Mouse (Mus musculus): ENCODE results near the gene Nol11. TPM values are rescaled to one million over a fixed set of nuclear protein-coding genes. Genes with fewer than 3 reads are reported as not detected.

Nol11 gene
- 55.6 and 63.5 TPM in 2 replicates for polyA plus RNA-seq (2015; fragmentation: Nextera tagmentation; extraction: Ambion mirVana)

GRCm38 (mm10) chr11:107188565-107189552, at the start of gene Nol11:
Gene Nol11 (minus strand): TSS chr11:107189381.
- H3K27me3 ChIP-seq: no peaks in the 10 kb centered on the region
- peak; percentile 98 for ATAC-seq
- WGBS: under 1% methylated on average over 62 of the region's 62 CpGs

GRCm38 (mm10) chr11:107238506-107238905, 49.3 kb upstream of the Nol11 start:
- Histone ChIP-seq H3K9ac (no peak overlapping the region), H3K36me3 (ENCODE audit: poor library complexity, severe bottlenecking) (0 out of 2 replicates have a peak, but pooled peaks cover 10% of the 10 kb centered on the region), H3K4me1 (peaks cover 4% of the 10 kb centered on the region; the same call in 1 of the 2 replicates), H3K9me3 (replicated peaks) (no peaks in the 10 kb centered on the region), H3K4me3 (no peak overlapping the region), H3K4me2 (no peak overlapping the region), H3K27ac (no peak overlapping the region), H3K27me3 (no peaks in the 10 kb centered on the region)
- no peak for ATAC-seq
- 94% methylated on average over 6 of the region's 6 CpGs for WGBS

More at GRCm38 (mm10) chr11:107188565-107189552, at the start of gene Nol11:
- H3K4me2 ChIP-seq: peak within 1 kb of the TSS; percentile 82
- H3K9ac ChIP-seq: peak within 1 kb of the TSS; percentile 92
- H3K9me3 ChIP-seq (replicated peaks): no peaks in the 10 kb centered on the region
- peak within 1 kb of the TSS; percentile 57; the same call in 1 of the 2 replicates for H3K27ac ChIP-seq
- peak within 1 kb of the TSS; percentile 83 for H3K4me3 ChIP-seq
- peaks cover 24% of the 10 kb centered on the region for H3K36me3 ChIP-seq (ENCODE audit: poor library complexity, severe bottlenecking)
- peaks cover 7% of the 10 kb centered on the region for H3K4me1 ChIP-seq

- H3K4me1 ChIP-seq: peaks cover 7% of the 10 kb centered on the region; the same call in 1 of the 2 replicates
- no peak for ATAC-seq
- no peak overlapping the region for H3K9ac ChIP-seq
- no peaks in the 10 kb centered on the region for H3K9me3 ChIP-seq (replicated peaks)
- no peak overlapping the region for H3K4me3 ChIP-seq
- 92% methylated on average over 4 of the region's 4 CpGs for WGBS
- H3K27me3 ChIP-seq: no peaks in the 10 kb centered on the region
- no peak overlapping the region for H3K27ac ChIP-seq
- H3K36me3 ChIP-seq (ENCODE audit: poor library complexity, severe bottlenecking): 0 out of 2 replicates have a peak, but pooled peaks cover 10% of the 10 kb centered on the region
- no peak overlapping the region for H3K4me2 ChIP-seq
These were observed 48.4 kb upstream of the Nol11 start for GRCm38 (mm10) chr11:107237532-107237931.

GRCm38 (mm10) chr11:107233252-107233890, 44.2 kb upstream of the Nol11 start:
- Histone ChIP-seq H3K4me2 (no peak overlapping the region), H3K36me3 (ENCODE audit: poor library complexity, severe bottlenecking) (peaks cover 21% of the 10 kb centered on the region), H3K4me3 (no peak overlapping the region), H3K27ac (no peak overlapping the region), H3K9me3 (replicated peaks) (0 out of 2 replicates have a peak, but pooled peaks cover 7% of the 10 kb centered on the region), H3K4me1 (peaks cover 27% of the 10 kb centered on the region), H3K27me3 (no peaks in the 10 kb centered on the region), H3K9ac (no peak overlapping the region)
- WGBS: 83% methylated on average over 5 of the region's 5 CpGs
- no peak for ATAC-seq

GRCm38 (mm10) chr11:107230128-107230527, 40.9 kb upstream of the Nol11 start:
- WGBS: 20% methylated on average over 10 of the region's 10 CpGs
- no peak overlapping the region for H3K9ac ChIP-seq
- H3K4me3 ChIP-seq: no peak overlapping the region
- peaks cover 37% of the 10 kb centered on the region for H3K36me3 ChIP-seq (ENCODE audit: poor library complexity, severe bottlenecking)
- H3K4me1 ChIP-seq: peaks cover 27% of the 10 kb centered on the region
- H3K4me2 ChIP-seq: 0 out of 2 replicates have a peak overlapping the region, but pooled peaks have one; percentile 4
- H3K9me3 ChIP-seq (replicated peaks): 0 out of 2 replicates have a peak, but pooled peaks cover 7% of the 10 kb centered on the region
- peak; percentile 90 for ATAC-seq
- no peaks in the 10 kb centered on the region for H3K27me3 ChIP-seq
- peak overlapping the region; percentile 59; the same call in 1 of the 2 replicates for H3K27ac ChIP-seq

GRCm38 (mm10) chr11:107226431-107226830, 37.2 kb upstream of the Nol11 start:
- Histone ChIP-seq H3K4me3 (no peak overlapping the region), H3K27ac (no peak overlapping the region), H3K36me3 (ENCODE audit: poor library complexity, severe bottlenecking) (peaks cover 23% of the 10 kb centered on the region), H3K27me3 (no peaks in the 10 kb centered on the region), H3K4me1 (peaks cover 34% of the 10 kb centered on the region), H3K4me2 (no peak overlapping the region), H3K9me3 (replicated peaks) (no peaks in the 10 kb centered on the region), H3K9ac (no peak overlapping the region)
- WGBS: 100% methylated on average over 1 of the region's 1 CpGs
- ATAC-seq: no peak

- H3K4me3 ChIP-seq: no peak overlapping the region
- peaks cover 22% of the 10 kb centered on the region for H3K36me3 ChIP-seq (ENCODE audit: poor library complexity, severe bottlenecking)
- H3K27me3 ChIP-seq: no peaks in the 10 kb centered on the region
- no peak for ATAC-seq
- no peaks in the 10 kb centered on the region for H3K9me3 ChIP-seq (replicated peaks)
- H3K4me2 ChIP-seq: no peak overlapping the region
- 97% methylated on average over 10 of the region's 10 CpGs for WGBS
- H3K4me1 ChIP-seq: peaks cover 34% of the 10 kb centered on the region
- no peak overlapping the region for H3K9ac ChIP-seq
- no peak overlapping the region for H3K27ac ChIP-seq
These were observed 36.8 kb upstream of the Nol11 start for GRCm38 (mm10) chr11:107226013-107226412.

- whole genome bisulfite sequencing: 93% methylated on average over 5 of the region's 5 CpGs
- H3K27me3 ChIP-seq: no peaks in the 10 kb centered on the region
- no peak overlapping the region for H3K4me3 ChIP-seq
- no peak overlapping the region for H3K27ac ChIP-seq
- ATAC-seq: no peak
- no peak overlapping the region for H3K4me2 ChIP-seq
- peaks cover 22% of the 10 kb centered on the region for H3K36me3 ChIP-seq (ENCODE audit: poor library complexity, severe bottlenecking)
- peaks cover 28% of the 10 kb centered on the region for H3K4me1 ChIP-seq
- H3K9ac ChIP-seq: no peak overlapping the region
- H3K9me3 ChIP-seq (replicated peaks): no peaks in the 10 kb centered on the region
These were observed 36.1 kb upstream of the Nol11 start for GRCm38 (mm10) chr11:107225301-107225700.

- H3K36me3 ChIP-seq (ENCODE audit: poor library complexity, severe bottlenecking): peaks cover 22% of the 10 kb centered on the region
- H3K4me3 ChIP-seq: no peak overlapping the region
- no peak overlapping the region for H3K9ac ChIP-seq
- H3K27me3 ChIP-seq: no peaks in the 10 kb centered on the region
- peaks cover 14% of the 10 kb centered on the region for H3K4me1 ChIP-seq
- no peak for ATAC-seq
- no peaks in the 10 kb centered on the region for H3K9me3 ChIP-seq (replicated peaks)
- H3K4me2 ChIP-seq: no peak overlapping the region
- 73% methylated on average over 8 of the region's 8 CpGs for WGBS
- H3K27ac ChIP-seq: no peak overlapping the region
These were observed 34.6 kb upstream of the Nol11 start for GRCm38 (mm10) chr11:107223667-107224214.

GRCm38 (mm10) chr11:107223169-107223561, 34.0 kb upstream of the Nol11 start:
- Histone ChIP-seq H3K27me3 (no peaks in the 10 kb centered on the region), H3K27ac (no peak overlapping the region), H3K4me1 (peaks cover 14% of the 10 kb centered on the region), H3K4me3 (no peak overlapping the region), H3K36me3 (ENCODE audit: poor library complexity, severe bottlenecking) (peaks cover 19% of the 10 kb centered on the region), H3K9ac (no peak overlapping the region), H3K4me2 (no peak overlapping the region), H3K9me3 (replicated peaks) (no peaks in the 10 kb centered on the region)
- no peak for ATAC-seq
- 90% methylated on average over 1 of the region's 1 CpGs for WGBS

GRCm38 (mm10) chr11:107222531-107223168, 33.5 kb upstream of the Nol11 start:
- no peak overlapping the region for H3K27ac ChIP-seq
- H3K4me1 ChIP-seq: peaks cover 14% of the 10 kb centered on the region
- no peaks in the 10 kb centered on the region for H3K27me3 ChIP-seq
- peaks cover 15% of the 10 kb centered on the region for H3K36me3 ChIP-seq (ENCODE audit: poor library complexity, severe bottlenecking)
- no peaks in the 10 kb centered on the region for H3K9me3 ChIP-seq (replicated peaks)
- ATAC-seq: no peak
- 62% methylated on average over 12 of the region's 12 CpGs for WGBS
- no peak overlapping the region for H3K4me2 ChIP-seq
- H3K4me3 ChIP-seq: no peak overlapping the region
- no peak overlapping the region for H3K9ac ChIP-seq
